Mouse (Mus musculus) gastrocnemius, postnatal 14 days (tissue): Measurements from ENCODE around the gene Gm40460. TPM values are rescaled to one million over a fixed set of nuclear protein-coding genes. Genes with fewer than 3 reads are reported as not detected.
"Not testable (repeated sequence)": the region's sequence is repeated elsewhere in the genome, so short reads cannot be mapped to it uniquely, and the experiment has no call there.

ENCODE experiments used
- DNase-seq: peaks from one replicate; pipeline ENCODE4 v3.0.0; 2021; ENCODE audit warnings: mixed read lengths
- intact Hi-C: fragments of 180-260 bp; cut with DNase I; formaldehyde crosslinking; loops from one replicate; pipeline ENCODE4 v1.15.1; 2025; ENCODE audit warnings: low total_unique reads
- long read RNA-seq, 2 experiments: library from polyadenylated mRNA; stranded (forward); transcript quantifications; one replicate each; pipeline ENCODE4 v2.0.0; 2021
- total RNA-seq, 2 experiments: library from RNA; stranded (reverse); gene quantifications; 2 replicates each; pipeline ENCODE4 v1.2.3; 2021

Gene Gm40460
- total RNA-seq = not detected
- long read RNA-seq, experiment 1 = 0 reads
- long read RNA-seq, experiment 2 = 0 reads

DNA sequence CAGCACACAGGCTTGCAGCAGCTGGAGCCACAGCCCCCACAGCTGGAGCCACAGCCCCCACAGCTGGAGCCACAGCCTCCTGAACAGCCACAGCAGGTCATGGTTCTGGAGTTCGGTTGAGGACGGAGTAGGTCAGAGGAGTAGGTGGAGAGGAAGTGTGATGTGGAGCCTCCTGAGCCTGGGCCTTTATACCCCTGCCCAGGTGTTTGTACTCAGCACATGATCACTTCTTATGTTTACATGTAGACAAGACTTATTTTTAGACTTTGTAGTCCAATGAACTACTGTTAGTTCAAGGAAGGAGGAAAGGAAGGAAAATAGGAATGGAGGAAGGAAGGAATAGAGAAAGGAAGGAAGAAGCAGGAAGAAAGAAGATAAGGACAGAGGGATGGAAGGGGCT is at the start of gene Gm40460:
Gene Gm40460, minus strand, starts transcription at position 101 of the 400 bp plus-strand sequence.
- intact Hi-C loops = no loop called here
- no peak for DNase-seq

- intact Hi-C loops, DNase-seq: not testable (repeated sequence)
Measured at GRCm38 (mm10) chr7:142285910-142286612, 45.2 kb upstream of the Gm40460 start.

DNA sequence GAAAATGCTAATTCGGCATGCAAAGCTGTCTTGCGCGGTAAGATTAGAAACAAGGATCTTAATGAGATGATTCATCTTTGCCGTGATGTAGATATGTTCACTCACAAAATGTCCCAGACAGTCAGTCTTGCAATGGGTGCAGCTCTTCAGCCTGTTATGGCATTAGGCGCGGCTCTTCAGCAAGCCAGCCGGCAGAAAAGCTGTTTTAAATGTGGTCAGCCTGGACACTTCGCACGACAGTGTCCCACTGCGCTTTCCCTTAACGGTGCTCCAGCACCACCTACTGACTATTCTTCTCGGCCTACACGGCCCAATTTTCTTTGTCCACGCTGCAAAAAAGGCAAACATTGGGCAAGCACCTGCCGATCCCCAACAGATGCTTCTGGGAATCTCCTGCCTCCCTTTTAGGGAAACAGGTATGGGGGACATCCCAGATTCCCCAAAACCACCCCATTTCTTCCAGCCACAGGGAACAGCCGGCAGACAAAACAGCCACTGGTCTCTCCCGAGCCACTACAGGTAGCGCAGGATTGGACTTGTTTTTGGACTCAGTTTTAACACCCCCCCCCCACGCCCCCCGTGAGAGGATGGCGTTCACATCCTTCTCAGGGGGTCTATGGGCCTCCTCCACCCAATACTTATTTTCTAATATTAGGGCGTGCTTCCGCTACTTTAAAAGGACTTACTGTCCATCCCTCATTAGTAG is 44.4 kb upstream of the Gm40460 start:
- intact Hi-C loops = no loop called here
- DNase-seq = peak; percentile 20

GRCm38 (mm10) chr7:142284615-142285080 is 43.8 kb upstream of the Gm40460 start:
- intact Hi-C loops = no loop called here
- peak; percentile 89 for DNase-seq

DNA sequence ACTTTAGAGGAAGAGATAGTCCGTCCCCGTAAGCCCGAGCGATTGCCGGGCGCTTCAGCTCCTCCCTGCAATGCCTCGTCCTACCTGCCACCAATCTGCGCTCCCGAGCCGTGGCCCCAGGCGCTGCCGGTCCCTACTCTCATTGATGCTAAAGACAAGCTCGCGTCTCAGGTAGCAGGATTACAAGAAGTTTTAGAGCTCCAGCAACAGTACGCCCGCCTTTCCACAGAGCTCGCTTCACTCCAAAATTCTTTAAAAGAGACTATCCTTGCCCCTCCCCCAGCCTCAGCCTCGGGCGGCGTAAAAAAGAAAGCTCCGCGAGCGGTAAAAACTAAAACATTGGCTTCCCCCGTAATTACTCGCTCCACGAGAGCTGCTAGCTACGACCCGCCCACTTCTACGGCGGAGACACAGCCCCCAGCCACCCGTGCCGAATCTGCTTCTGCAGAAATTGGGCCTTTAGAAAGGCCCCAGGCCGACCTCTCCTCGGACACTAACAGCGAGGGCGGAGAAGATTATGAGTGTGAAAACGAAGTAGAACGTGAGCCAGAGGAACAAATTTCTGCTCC is 43.2 kb upstream of the Gm40460 start:
- intact Hi-C loops = no loop called here
- DNase-seq = peak; percentile 59

DNA sequence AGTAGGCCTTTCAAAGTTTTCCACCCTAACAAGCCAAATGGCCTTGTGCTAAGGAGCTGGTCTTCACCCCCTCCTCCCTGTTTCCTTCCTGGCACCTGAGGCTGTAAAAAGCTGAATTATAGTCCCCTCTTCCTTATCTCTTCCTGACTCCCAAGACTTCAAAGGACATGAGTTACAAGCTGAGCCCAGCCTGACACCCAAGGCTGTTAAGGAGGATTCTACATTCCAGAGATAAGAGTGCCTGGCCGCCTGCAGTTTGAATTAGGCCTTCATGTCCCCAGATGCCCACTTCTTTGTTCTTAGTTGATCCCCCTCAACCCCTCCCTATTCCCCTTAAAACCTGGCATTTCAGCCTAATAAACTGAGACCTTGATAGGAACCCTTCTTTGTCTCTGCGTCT is 42.0 kb upstream of the Gm40460 start:
- DNase-seq, intact Hi-C loops: not testable (repeated sequence)

- intact Hi-C loops = not testable (repeated sequence)
Measured at GRCm38 (mm10) chr7:142279291-142279690, 38.4 kb upstream of the Gm40460 start.

DNA sequence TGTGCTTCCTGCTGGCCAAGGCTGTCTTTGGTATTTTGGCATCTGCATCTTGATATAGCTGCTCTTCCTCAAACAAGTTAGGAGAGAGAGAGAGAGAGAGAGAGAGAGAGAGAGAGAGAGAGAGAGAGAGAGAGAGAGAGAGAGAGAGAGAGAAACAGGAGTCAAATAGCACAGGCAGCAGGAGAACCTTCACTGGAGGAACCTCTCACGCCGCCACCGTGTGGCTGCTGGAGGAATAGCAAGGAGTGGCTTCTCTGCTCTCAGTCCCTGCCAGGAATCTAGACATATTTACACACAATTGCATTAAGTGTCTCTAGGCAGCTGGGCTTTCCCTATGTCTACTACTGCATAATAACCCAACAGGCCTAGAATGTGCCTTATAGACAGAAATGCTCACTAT is 37.3 kb upstream of the Gm40460 start:
- intact Hi-C loops = not testable (repeated sequence)
- peak; percentile 65 for DNase-seq

More at GRCm38 (mm10) chr7:142279291-142279690, 38.4 kb upstream of the Gm40460 start:
- not testable (repeated sequence) for DNase-seq

- DNase-seq = not testable (repeated sequence)
Measured at GRCm38 (mm10) chr7:142274263-142274662, 33.4 kb upstream of the Gm40460 start, which contains the start of gene Gm4559. TSS of gene Gm4559 (minus strand) at chr7:142274363.

DNA sequence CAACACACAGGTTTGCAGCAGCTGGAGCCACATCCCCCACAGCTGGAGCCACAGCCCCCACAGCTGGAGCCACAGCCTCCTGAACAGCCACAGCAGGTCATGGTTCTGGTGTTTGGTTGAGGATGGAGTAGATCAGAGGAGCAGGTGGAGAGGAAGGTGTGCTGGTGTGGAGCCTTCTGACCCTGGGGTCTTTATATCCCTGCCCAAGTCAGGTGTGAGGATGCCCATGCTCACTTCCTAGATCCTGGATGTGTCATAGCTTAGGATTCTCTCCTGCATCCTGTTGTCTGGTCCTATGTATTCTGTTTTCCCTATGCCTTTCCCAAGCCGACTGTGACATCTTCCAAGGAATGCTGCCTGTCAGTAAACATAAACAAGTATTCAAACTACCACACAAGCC is 17.4 kb upstream of the Gm40460 start, which contains the start of gene Gm2431:
Gene Gm2431, minus strand, starts transcription at position 101 of the 400 bp plus-strand sequence.
- intact Hi-C loops, DNase-seq: not testable (repeated sequence)

More at GRCm38 (mm10) chr7:142274263-142274662, 33.4 kb upstream of the Gm40460 start, which contains the start of gene Gm4559:
- intact Hi-C loops = not testable (repeated sequence)

- peak; percentile 10 for DNase-seq
- intact Hi-C loops = no loop called here
Measured at GRCm38 (mm10) chr7:142255517-142255916, 14.6 kb upstream of the Gm40460 start.

DNA sequence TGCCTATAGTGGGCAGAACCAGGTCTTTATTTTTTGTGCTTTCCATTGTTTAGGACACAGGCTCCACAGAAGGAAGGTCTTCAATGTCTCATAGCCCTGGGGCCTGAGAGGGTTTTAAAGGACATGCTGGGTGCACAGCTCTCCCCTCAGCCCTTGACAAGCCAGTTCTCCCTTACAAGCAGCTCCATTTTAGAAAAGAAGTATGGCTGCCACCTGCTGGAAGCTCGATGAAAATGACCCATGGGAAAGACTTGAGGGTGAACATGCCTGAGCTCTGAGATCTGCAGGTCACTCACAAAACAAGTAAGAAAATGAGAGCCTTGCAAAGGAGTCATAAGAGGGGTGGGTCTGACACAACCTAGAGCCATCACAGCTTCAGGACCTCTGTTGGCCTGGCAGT is 8.9 kb upstream of the Gm40460 start:
- intact Hi-C loops = loop anchor here (5.0 kb wide), 1 partner anchor 103 kb away; no protein-coding TSS in a partner anchor
- DNase-seq = no peak

GRCm38 (mm10) chr7:142231540-142231939 is 9.3 kb downstream of the Gm40460 start:
- intact Hi-C loops = no loop called here

GRCm38 (mm10) chr7:142229871-142230270 is 11.0 kb downstream of the Gm40460 start, which contains the start of gene Krtap5-5:
TSS of gene Krtap5-5 (minus strand) at chr7:142229971.
- DNase-seq, intact Hi-C loops: not testable (repeated sequence)

More at GRCm38 (mm10) chr7:142231540-142231939, 9.3 kb downstream of the Gm40460 start:
- DNase-seq = no peak

DNA sequence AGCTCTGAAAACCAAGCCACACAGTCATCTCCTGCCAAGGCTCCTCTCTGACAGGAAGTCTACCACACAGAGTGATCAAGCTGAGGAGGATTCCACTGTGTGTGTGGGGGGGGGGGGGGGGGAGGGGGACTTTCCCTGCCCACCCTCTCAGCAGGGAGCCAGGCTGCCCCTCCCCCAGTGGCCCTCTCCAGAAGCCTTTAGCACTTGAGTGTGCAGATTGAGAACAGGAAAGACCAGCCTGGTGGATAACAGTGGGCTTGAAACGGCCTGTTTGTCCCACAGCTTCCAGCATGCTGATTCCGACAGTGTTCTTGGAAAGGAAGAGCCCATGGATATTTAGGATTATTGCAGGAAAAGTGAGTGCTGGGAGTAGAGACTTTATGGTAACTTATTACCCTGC is 16.4 kb downstream of the Gm40460 start:
- DNase-seq = no peak

DNA sequence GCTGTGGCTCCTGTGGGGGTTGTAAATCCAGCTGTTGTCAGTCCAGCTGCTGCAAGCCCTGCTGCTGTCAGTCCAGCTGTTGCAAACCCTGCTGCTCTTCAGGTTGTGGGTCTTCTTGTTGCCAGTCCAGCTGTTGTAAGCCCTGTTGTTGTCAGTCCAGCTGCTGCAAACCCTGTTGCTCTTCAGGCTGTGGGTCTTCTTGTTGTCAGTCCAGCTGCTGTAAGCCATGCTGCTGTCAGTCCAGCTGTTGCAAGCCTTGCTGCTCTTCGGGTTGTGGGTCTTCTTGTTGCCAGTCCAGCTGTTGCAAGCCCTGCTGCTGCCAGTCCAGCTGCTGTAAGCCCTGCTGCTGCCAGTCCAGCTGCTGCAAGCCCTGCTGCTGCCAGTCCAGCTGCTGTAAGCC is 28.7 kb downstream of the Gm40460 start:
- intact Hi-C loops = not testable (repeated sequence)

More for the DNA sequence above, 16.4 kb downstream of the Gm40460 start:
- intact Hi-C loops = no loop called here

DNA sequence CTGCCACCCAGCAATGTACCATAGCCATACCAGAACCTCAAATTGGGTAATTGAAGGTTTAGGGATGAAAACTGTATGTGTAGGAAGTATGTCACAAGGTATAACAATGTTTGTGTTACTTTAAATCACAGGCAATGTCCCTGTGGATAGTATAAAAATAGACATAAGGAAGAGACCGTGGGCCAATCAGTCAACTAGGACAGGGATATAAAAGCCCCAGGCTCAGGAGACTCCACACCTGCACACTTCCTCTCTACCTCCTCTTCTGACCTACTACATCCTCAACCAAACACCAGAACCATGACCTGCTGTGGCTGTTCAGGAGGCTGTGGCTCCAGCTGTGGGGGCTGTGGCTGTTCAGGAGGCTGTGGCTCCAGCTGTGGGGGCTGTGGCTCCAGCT is 29.3 kb downstream of the Gm40460 start, which contains the start of gene Gm7579:
Gene Gm7579, plus strand, starts transcription at position 301 of the 400 bp plus-strand sequence.
- intact Hi-C loops = no loop called here
- DNase-seq = no peak

More for the DNA sequence above, 28.7 kb downstream of the Gm40460 start:
- not testable (repeated sequence) for DNase-seq

GRCm38 (mm10) chr7:142206891-142207290 is 34.0 kb downstream of the Gm40460 start:
- DNase-seq, intact Hi-C loops: not testable (repeated sequence)

DNA sequence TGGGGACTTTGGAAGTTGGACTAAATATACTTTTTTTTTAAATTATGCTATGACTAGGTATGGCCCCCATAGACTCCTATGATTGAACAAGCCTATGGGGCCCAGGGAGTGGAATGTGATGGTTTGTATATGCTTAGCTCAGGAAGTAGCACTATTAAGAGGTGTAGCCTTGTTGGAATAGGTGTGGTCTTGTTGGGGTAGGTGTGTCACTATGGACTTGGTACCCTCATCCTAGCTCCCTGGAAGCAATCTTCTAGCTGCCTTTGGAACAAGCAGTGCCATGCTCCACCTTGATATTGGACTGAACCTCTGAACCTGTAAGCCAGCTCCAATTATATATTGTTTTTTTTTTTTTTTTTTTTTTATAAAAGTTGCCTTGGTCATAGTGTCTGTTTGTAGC is 35.4 kb downstream of the Gm40460 start:
- no peak for DNase-seq
- intact Hi-C loops = no loop called here

DNA sequence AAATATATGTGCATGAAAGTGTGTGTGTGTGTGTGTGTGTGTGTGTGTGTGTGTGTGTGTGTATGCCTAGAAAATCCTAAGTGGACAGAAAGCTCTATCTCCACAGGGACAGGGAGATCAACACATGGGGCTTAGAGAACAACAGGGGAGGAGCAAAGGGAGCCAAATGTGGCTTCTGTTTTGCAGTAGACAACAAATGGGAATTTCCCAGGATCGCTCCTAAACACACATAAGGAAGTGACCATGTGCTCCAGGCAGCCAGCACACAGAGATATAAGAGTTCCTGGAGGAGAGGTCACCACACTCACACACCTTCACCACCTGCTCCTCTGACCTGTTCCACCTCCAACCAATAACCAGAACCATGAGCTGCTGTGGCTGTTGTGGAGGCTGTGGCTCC is 39.8 kb downstream of the Gm40460 start, which contains the start of gene Krtap5-3:
Gene Krtap5-3, plus strand, starts transcription at position 301 of the 400 bp plus-strand sequence.
- no peak for DNase-seq
- intact Hi-C loops = no loop called here
